Mouse (Mus musculus) heart, adult 2 months (tissue): Measurements from ENCODE around the gene Tgfb1. TPM values are rescaled to one million over a fixed set of nuclear protein-coding genes. Genes with fewer than 3 reads are reported as not detected.

ENCODE experiments used
- DNase-seq, 2 experiments: peaks; one replicate each; pipeline ENCODE4 v3.0.0; 2021
- H3K27ac ChIP-seq: fragments of 200-600 bp; 2 replicates; pipeline ENCODE4 v1.8.1; 2022
- H3K27me3 ChIP-seq: fragments of 200-500 bp; 2 replicates; pipeline ENCODE4 v1.6.1; 2012; ENCODE audit warnings: mild to moderate bottlenecking, low read length, inconsistent platforms, mixed read lengths; ENCODE audit not compliant: control insufficient read depth, insufficient read depth
- H3K36me3 ChIP-seq: fragments of 200-500 bp; 2 replicates; pipeline ENCODE4 v1.6.1; 2012; ENCODE audit warnings: low read length, inconsistent platforms; ENCODE audit not compliant: control insufficient read depth, insufficient read depth
- H3K4me1 ChIP-seq: fragments of 200-500 bp; 2 replicates; pipeline ENCODE4 v1.6.1; 2011; ENCODE audit warnings: low read length; ENCODE audit not compliant: control insufficient read depth, insufficient read depth
- H3K4me3 ChIP-seq: fragments of 200-600 bp; 2 replicates; pipeline ENCODE4 v1.8.1; 2022
- H3K79me2 ChIP-seq: fragments of 200-500 bp; replicated peaks from 2 replicates; pipeline ENCODE4 v1.6.1; 2012; ENCODE audit warnings: mild to moderate bottlenecking, inconsistent platforms, low read length, moderate library complexity, mixed read lengths; ENCODE audit not compliant: control insufficient read depth, insufficient read depth
- H3K9ac ChIP-seq: fragments of 200-500 bp; 2 replicates; pipeline ENCODE4 v1.6.1; 2012; ENCODE audit warnings: low read depth, mild to moderate bottlenecking, control low read depth, inconsistent platforms, low read length, mixed read lengths
- CTCF ChIP-seq: fragments of 200-600 bp; IDR thresholded peaks from 2 replicates; pipeline ENCODE4 v1.8.1; 2022; ENCODE audit warnings: antibody characterized with exemption, mild to moderate bottlenecking, moderate library complexity
- EP300 ChIP-seq: fragments of 200-500 bp; IDR thresholded peaks from 2 replicates; pipeline ENCODE4 v1.6.1; 2011; ENCODE audit warnings: low read depth, low read length, control low read depth; ENCODE audit not compliant: insufficient read depth
- POLR2A ChIP-seq: fragments of 200-500 bp; IDR thresholded peaks from 2 replicates; pipeline ENCODE4 v1.6.1; 2011; ENCODE audit warnings: mild to moderate bottlenecking, low read depth, low read length, control low read depth; ENCODE audit not compliant: insufficient read depth
- WGBS: fragments of 180-500 bp; shearing (Covaris S2); methylation state at CpG from one replicate; pipeline ENCODE4 v1.1.7; 2018; 5-methylcytosine and 5-hydroxymethylcytosine counted together
- intact Hi-C: fragments of 180-260 bp; cut with DNase I; formaldehyde crosslinking; loops from one replicate; pipeline ENCODE4 v1.15.1; 2025
- polyA plus RNA-seq: library from polyadenylated mRNA; depleted of rRNA; stranded (reverse); fragments of >200 nt; gene quantifications from 2 replicates; pipeline ENCODE4 v1.2.3, GENCODE M21; 2012
- total RNA-seq, 2 experiments: library from RNA; stranded (reverse); gene quantifications; 2 replicates each; pipeline ENCODE4 v1.2.3; 2021

Gene Tgfb1
- total and polyA plus RNA-seq, 3 experiments = 21.5 to 24.7 (median 22.5) TPM

GRCm38 (mm10) chr7:25727800-25728199 is 41.0 kb downstream of the Tgfb1 start:
- DNase-seq = no peak
- Histone ChIP-seq H3K79me2 (no peaks in the 10 kb centered on the region), H3K4me1 (peaks cover 17% of the 10 kb centered on the region), H3K9ac (no peak overlapping the region), H3K27me3 (no peaks in the 10 kb centered on the region), H3K4me3 (no peak overlapping the region), H3K27ac (no peak overlapping the region), H3K36me3 (peaks cover 20% of the 10 kb centered on the region)
- no peak for TF ChIP-seq EP300
- no peak for TF ChIP-seq CTCF
- no peak for TF ChIP-seq POLR2A
- 72% methylated on average over 5 of the region's 5 CpGs for WGBS
- intact Hi-C loops = no loop called here

GRCm38 (mm10) chr7:25729396-25729795 is 42.6 kb downstream of the Tgfb1 start:
- Histone ChIP-seq H3K36me3 (peaks cover 20% of the 10 kb centered on the region), H3K4me1 (peaks cover 17% of the 10 kb centered on the region), H3K4me3 (no peak overlapping the region), H3K9ac (no peak overlapping the region), H3K27ac (peak overlapping the region; percentile 45; the same call in 1 of the 2 replicates), H3K79me2 (no peaks in the 10 kb centered on the region), H3K27me3 (no peaks in the 10 kb centered on the region)
- DNase-seq = no peak
- 19% methylated on average over 2 of the region's 2 CpGs for WGBS
- no peak for TF ChIP-seq POLR2A
- TF ChIP-seq CTCF = no peak
- TF ChIP-seq EP300 = no peak
- intact Hi-C loops = no loop called here

- H3K27me3 ChIP-seq = no peaks in the 10 kb centered on the region
- intact Hi-C loops = no loop called here
- WGBS = 25% methylated on average over 2 of the region's 2 CpGs
- H3K9ac ChIP-seq = no peak overlapping the region
- H3K4me1 ChIP-seq = peaks cover 17% of the 10 kb centered on the region
- H3K27ac ChIP-seq = peak overlapping the region; percentile 45
- TF ChIP-seq CTCF = no peak
- 0 out of 2 replicates have a peak, but pooled peaks have one; percentile 48 for TF ChIP-seq EP300
- H3K4me3 ChIP-seq = no peak overlapping the region
- H3K79me2 ChIP-seq = no peaks in the 10 kb centered on the region
- H3K36me3 ChIP-seq = peaks cover 20% of the 10 kb centered on the region
- DNase-seq = peak; percentile 52 to 77
Measured at GRCm38 (mm10) chr7:25729862-25730261, 43.1 kb downstream of the Tgfb1 start.

GRCm38 (mm10) chr7:25731294-25732055 is 44.7 kb downstream of the Tgfb1 start:
- Histone ChIP-seq H3K27ac (peak overlapping the region; percentile 64), H3K79me2 (no peaks in the 10 kb centered on the region), H3K36me3 (peaks cover 20% of the 10 kb centered on the region), H3K9ac (no peak overlapping the region), H3K4me3 (no peak overlapping the region), H3K4me1 (peaks cover 17% of the 10 kb centered on the region), H3K27me3 (no peaks in the 10 kb centered on the region)
- TF ChIP-seq POLR2A = 0 out of 2 replicates have a peak, but pooled peaks have one; percentile 17
- peak; percentile 68; the same call in 1 of the 2 replicates for TF ChIP-seq EP300
- no peak for TF ChIP-seq CTCF
- intact Hi-C loops = no loop called here
- peak in 1 of 2 experiments; percentile 44 for DNase-seq
- 50% methylated on average over 8 of the region's 8 CpGs for WGBS

GRCm38 (mm10) chr7:25734991-25735390 is 48.2 kb downstream of the Tgfb1 start:
- Histone ChIP-seq H3K4me3 (no peak overlapping the region), H3K27me3 (no peaks in the 10 kb centered on the region), H3K36me3 (peaks cover 23% of the 10 kb centered on the region), H3K27ac (no peak overlapping the region), H3K9ac (no peak overlapping the region), H3K4me1 (peaks cover 10% of the 10 kb centered on the region), H3K79me2 (0 out of 2 replicates have a peak, but pooled peaks cover 2% of the 10 kb centered on the region)
- intact Hi-C loops = no loop called here
- WGBS = 23% methylated on average over 4 of the region's 4 CpGs
- DNase-seq = no peak
- TF ChIP-seq EP300 (no peak), POLR2A (no peak), CTCF (no peak)

GRCm38 (mm10) chr7:25736920-25737319 is 50.1 kb downstream of the Tgfb1 start:
- H3K27me3 ChIP-seq = no peaks in the 10 kb centered on the region
- H3K9ac ChIP-seq = no peak overlapping the region
- H3K79me2 ChIP-seq = 0 out of 2 replicates have a peak, but pooled peaks cover 2% of the 10 kb centered on the region
- no peak overlapping the region for H3K27ac ChIP-seq
- TF ChIP-seq EP300 (no peak), POLR2A (no peak), CTCF (peak; percentile 48)
- no peaks in the 10 kb centered on the region for H3K4me1 ChIP-seq
- DNase-seq = no peak
- no peak overlapping the region for H3K4me3 ChIP-seq
- WGBS = 96% methylated on average over 2 of the region's 2 CpGs
- intact Hi-C loops = no loop called here
- peaks cover 13% of the 10 kb centered on the region for H3K36me3 ChIP-seq
